Mouse (Mus musculus) brain, embryonic 14.5 days (tissue): ENCODE measurements around the gene Efcab11. TPM values are rescaled to one million over a fixed set of nuclear protein-coding genes. Genes with fewer than 3 reads are reported as not detected.

Source experiments
- DNase-seq: peaks from one replicate; pipeline ENCODE4 v3.0.0-alpha.2; 2011; ENCODE audit warnings: low read depth
- CTCF ChIP-seq: fragments of 200-500 bp; IDR thresholded peaks from 2 replicates; pipeline ENCODE4 v1.5.1; 2012; ENCODE audit warnings: inconsistent platforms, mild to moderate bottlenecking, moderate library complexity, borderline replicate concordance; ENCODE audit not compliant: insufficient read depth, insufficient read length; ENCODE audit errors: extremely low read depth
- POLR2A ChIP-seq: fragments of 200-500 bp; IDR thresholded peaks from 2 replicates; pipeline ENCODE4 v1.6.1; 2012; ENCODE audit warnings: mild to moderate bottlenecking, inconsistent platforms, borderline replicate concordance; ENCODE audit not compliant: poor library complexity, insufficient read depth, insufficient read length, severe bottlenecking; ENCODE audit errors: extremely low read depth
- polyA plus RNA-seq: library from polyadenylated mRNA; depleted of rRNA; stranded (reverse); fragments of >200 nt; gene quantifications from 2 replicates; pipeline ENCODE4 v1.2.3, GENCODE M21; 2012; rRNA removed

Efcab11 gene
- 3.8 and 6.0 TPM in 2 replicates for polyA plus RNA-seq

DNA sequence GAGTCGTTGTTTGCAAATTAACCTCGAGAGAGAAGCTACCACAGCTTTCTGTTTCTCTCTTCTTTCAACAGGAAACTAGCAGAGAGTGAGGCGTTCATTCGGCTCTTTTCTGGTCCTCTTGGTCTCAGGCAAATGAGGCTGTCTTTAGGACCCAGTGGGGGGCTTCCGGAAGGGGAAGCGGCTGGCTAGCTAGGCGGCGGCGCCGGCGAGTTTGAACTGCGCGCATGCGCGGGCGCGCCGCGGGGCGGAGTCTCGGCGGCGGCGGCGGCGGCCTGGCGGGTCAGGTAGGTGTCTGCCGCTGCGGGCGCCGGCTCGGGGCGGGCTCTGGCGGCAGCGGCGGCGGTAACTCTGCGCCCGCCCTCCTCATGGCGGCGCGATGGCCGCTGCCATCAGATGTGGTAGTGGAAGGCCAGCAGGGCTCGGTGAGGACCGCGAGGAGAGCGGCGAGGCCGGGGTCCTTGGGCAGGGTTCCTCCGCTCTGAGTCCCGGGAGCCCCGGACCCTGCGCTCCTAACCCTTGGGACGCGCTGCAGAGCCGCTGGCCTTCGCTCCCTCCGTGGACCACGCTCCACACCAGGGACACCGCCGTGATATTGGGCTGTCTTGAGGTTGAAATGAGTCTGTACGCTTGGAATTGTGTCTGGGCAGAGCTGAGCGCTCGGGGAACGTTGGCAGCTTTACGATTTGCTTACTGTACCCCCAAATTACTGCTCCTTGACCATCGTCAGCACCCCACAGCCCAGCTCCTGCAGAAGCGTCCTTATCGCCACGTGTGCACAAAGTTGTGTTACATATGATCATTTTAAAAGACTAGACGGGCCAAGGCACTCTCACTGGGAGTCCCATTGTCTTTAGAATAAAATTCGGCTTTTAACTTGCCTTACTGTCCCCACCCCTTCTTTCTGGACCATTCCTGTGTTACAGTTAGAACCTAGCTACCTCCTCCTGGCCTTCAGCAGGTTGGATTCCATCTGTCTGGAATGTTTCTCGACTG lies at the start of gene Efcab11, which contains the start of gene Tdp1:
Gene Efcab11 (minus strand): TSS at position 171 of the 993 bp plus-strand sequence.
Gene Tdp1 (plus strand): TSS at position 249 of the 993 bp plus-strand sequence.
- TF ChIP-seq POLR2A, result peak; percentile 85
- TF ChIP-seq CTCF, result no peak
- DNase-seq, result peak; percentile 98

DNA sequence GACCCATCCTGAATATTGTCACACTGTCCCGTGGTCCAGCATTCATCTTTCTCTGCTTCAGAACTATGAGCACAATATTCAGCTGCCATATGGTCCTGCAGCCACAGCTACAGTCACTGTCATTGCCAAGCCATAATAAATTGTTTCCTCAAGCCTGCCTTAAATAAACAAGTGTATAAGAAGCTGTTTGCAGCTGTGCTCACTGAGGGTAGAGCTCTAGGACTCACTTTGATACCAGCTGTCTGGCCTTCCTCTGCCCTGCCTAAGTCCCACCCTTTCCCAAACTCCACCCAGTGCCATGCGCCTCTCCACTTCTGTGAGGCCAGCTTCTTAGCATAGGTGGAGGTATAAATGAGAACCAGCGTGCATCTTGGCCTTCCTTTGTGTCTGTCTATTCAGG lies 49.4 kb upstream of the Efcab11 start:
- DNase-seq, result no peak
- TF ChIP-seq POLR2A (no peak), CTCF (no peak)

DNA sequence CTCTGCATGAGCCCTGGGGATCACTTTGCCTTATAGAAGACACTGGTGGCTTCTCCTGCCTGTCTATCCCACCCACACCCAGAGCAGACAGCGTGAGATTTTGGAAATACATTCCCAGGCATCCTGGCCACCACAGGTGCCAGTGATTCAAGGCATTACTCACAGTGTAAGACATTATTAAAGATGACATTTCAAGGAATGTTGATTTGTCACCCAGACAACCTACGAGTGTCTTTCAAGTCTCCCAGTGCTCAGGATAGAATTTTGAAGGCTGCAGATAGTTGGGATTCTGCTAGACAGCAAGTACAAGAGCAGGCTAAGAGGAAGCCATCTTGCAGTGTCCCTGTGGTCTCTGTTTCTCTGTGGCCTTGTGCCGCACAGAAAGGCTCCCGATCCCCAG lies 48.0 kb upstream of the Efcab11 start:
- TF ChIP-seq POLR2A (no peak), CTCF (no peak)
- no peak for DNase-seq

DNA sequence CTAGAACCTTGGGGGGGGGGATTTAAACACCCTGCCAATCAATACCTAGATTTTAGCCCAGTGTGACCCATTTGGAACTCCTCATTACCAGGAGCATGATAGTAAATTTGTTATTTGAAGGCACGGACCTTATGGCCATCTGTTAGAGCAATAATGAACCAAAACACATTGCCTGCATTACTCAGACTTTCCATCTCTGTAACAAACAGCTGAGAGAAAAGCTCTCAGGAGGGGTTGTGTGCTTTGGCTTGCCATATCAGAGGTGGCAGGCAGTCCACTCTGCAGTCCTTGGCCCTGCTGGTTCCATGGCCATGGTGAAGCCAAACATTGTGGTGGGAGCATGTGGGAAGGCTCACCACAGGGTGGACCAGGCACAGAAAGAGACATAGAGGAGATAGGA lies 44.9 kb upstream of the Efcab11 start:
- TF ChIP-seq CTCF (no peak), POLR2A (no peak)
- no peak for DNase-seq

DNA sequence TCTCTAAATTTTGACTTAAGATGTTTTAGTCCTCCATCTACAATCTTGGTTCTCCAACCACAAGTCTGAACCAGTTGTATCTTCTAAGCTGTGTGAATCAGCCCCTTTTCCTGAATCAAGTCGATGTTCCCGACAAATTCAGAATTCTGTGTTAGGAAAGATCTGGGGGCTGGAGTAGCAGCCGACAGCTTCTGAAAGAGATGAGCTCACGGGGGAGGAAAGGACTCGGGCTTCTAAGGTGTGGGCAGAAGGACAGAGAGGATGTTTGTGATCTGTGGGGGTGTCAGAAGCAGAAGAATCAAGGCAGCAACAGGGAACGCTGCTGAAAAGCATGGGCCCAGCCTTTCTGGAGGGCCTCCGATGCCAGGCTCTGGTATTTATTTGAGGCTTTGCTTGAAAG lies 44.1 kb upstream of the Efcab11 start:
- TF ChIP-seq POLR2A (no peak), CTCF (no peak)
- no peak for DNase-seq

DNA sequence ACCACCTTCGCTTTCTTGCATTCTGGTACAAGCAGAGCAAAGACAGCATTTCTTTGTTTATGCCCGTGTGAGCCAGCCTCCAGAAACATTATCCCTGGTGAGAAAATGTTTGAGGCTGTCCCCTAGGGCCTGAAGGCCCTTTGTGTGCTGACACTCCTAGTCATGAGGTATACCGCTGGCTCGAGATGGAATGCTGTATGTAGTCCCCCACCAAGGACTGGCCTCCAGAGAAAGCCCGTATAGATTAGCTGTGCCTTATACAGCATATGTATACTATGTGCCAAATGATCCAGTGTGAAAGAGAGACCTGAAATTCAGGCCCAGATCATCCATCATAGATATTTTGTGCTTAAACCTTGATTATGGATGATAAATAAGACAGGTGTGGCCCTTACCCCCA lies 39.5 kb upstream of the Efcab11 start:
- DNase-seq, result no peak
- TF ChIP-seq CTCF, result no peak
- TF ChIP-seq POLR2A, result no peak

DNA sequence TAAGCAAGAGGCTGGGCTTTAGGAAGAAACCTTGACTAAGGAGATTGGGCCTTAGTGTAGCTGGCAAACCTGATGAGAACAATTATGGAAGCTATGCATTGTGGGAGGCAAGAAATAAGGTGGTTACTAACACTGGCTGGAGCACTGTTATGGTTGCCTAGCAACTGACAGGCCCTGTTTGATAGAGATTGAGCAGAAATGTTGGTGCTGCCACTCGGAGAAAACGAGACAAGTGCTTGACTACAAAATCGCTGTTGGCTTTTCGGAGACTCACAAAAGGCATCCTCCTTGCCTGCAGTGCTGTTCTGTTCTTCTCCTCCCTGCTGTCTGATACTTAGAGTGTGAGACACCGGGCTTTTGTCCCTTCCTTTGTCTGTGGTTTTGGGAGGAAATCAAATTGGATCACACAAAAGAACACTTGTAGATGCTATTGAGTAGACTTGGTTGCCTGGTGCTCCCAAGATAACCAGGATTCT lies 38.9 kb upstream of the Efcab11 start:
- TF ChIP-seq CTCF (no peak), POLR2A (no peak)
- DNase-seq, result peak; percentile 93

DNA sequence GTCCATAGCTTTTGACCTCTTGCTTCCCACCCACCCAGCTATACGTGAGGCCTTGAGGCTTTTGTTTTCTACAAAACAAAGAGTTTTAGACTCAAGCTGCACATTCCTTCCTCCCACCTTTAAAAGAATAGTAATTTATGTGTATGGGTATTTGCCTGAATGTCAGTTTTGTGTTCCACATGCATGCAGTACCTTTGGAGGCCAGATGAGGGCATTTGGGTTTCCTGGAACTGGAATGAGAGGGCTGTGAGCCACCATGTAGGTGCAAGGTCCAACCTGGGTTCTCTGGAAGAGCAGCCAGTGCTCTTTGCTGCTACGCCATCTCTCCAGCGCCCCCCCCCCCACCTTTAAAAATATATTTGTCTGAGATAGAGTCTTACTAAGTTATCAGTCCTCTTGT lies 36.8 kb upstream of the Efcab11 start:
- TF ChIP-seq POLR2A, result no peak
- peak; percentile 43; the same call in 1 of the 2 replicates for TF ChIP-seq CTCF
- DNase-seq, result no peak

DNA sequence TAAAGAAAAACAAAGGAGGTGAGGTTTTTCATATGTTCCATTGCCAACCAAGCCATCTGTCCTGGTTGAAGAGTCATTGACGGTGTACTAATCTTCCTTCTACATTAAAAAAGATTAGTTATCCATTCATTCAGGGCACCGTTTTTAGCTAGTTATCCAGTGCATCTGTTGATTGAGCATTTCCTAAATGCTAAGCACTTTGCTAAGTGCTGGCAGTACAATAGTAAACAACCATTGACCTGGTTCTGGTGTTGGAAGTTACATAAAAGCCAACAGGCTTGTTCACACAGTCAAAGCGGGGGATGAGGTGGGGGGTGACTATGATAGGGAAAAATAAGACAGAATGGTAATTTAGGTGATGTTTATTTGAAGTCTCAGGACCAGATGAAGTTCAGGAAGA lies 35.4 kb upstream of the Efcab11 start:
- no peak for DNase-seq
- TF ChIP-seq POLR2A (no peak), CTCF (no peak)

DNA sequence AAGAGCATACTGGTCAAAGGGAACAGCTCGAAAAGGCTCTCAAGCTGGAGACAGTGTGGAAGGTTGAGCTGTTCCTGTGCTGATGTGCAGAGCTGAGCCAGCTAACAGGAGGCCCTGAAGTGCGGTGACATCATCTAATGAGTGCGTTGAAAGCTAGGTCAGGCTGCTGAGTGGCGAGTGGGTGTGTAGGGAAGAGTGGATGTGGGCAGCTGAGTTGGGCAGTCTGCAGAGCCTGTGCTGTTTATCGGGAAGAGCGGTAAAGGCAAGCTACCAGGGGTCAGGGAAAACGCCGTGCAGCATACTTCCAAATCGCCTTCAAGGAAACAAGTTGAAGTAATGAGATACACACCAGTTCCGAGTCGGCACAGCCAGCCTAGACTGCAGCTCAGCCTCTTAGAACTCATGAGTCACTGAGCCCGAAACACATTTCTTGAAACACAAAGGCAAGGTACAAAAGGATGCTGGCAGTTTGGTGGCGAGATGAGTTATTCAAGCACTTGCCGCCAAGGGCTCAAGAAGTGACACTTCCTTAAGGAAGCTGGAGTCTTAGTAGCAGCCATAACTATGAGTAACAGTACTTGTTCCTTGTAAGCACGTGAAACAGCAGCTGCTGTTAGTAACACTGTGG lies 33.7 kb upstream of the Efcab11 start:
- TF ChIP-seq POLR2A (no peak), CTCF (no peak)
- DNase-seq, result no peak

DNA sequence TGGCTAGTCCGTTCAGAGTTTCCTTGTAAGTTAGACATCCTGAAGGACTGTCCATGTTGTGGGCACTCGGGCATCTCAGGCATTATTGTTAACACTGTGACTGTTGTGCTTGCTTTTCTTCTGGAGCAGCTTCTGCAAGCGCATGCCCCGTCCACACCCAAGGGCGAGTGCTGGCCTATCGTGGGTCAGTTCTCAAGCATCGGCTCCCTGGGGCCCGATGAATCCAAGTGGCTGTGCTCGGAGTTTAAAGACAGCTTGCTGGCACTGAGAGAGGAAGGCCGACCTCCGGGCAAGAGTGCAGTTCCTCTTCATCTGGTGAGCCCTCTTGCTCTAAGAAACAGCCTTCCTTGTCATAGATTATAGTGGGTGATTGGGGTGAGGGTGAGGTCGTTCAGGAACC lies 27.2 kb upstream of the Efcab11 start:
- no peak for DNase-seq
- no peak for TF ChIP-seq CTCF
- no peak for TF ChIP-seq POLR2A
